Mouse (Mus musculus) hindbrain, embryonic 11.5 days (tissue): ENCODE results near the gene Bcl9. TPM values are rescaled to one million over a fixed set of nuclear protein-coding genes. Genes with fewer than 3 reads are reported as not detected.
A peak's percentile ranks its signal among the peaks of the same experiment; 100 is the strongest.

Source experiments
- ATAC-seq: fragments of 200-750 bp; cut with Nextera tagmentation; 2 replicates; pipeline ENCODE4 v1.8.0; 2017; ENCODE audit warnings: mild to moderate bottlenecking, moderate TSS enrichment, moderate library complexity; ENCODE audit not compliant: low FRiP score
- DNase-seq: peaks from one replicate; pipeline ENCODE4 v3.0.0-alpha.2; 2015; ENCODE audit warnings: low spot score
- H3K27ac ChIP-seq: fragments of 300-500 bp; sonication (generic); 2 replicates; pipeline ENCODE4 v1.5.1; 2014; ENCODE audit warnings: mild to moderate bottlenecking, low read depth, low read length
- H3K27me3 ChIP-seq: fragments of 300-500 bp; sonication (generic); 2 replicates; pipeline ENCODE4 v1.6.1; 2014; ENCODE audit warnings: mild to moderate bottlenecking, low read length, moderate library complexity, mixed read lengths; ENCODE audit not compliant: control insufficient read depth, insufficient read depth
- H3K36me3 ChIP-seq: fragments of 300-500 bp; sonication (generic); 2 replicates; pipeline ENCODE4 v1.6.1; 2014; ENCODE audit warnings: mild to moderate bottlenecking, low read length, moderate library complexity, mixed read lengths; ENCODE audit not compliant: control insufficient read depth, insufficient read depth
- H3K4me1 ChIP-seq: fragments of 300-500 bp; sonication (generic); replicated peaks from 2 replicates; pipeline ENCODE4 v1.6.1; 2014; ENCODE audit warnings: low read length, mixed read lengths; ENCODE audit not compliant: control insufficient read depth, insufficient read depth
- H3K4me2 ChIP-seq: fragments of 300-500 bp; sonication (generic); replicated peaks from 2 replicates; pipeline ENCODE4 v1.6.1; 2014; ENCODE audit warnings: mild to moderate bottlenecking, low read depth, low read length
- H3K4me3 ChIP-seq: fragments of 300-500 bp; sonication (generic); 2 replicates; pipeline ENCODE4 v1.5.1; 2014; ENCODE audit warnings: low read depth, low read length
- H3K9ac ChIP-seq: fragments of 300-500 bp; sonication (generic); 2 replicates; pipeline ENCODE4 v1.6.1; 2014; ENCODE audit warnings: low read depth, low read length
- H3K9me3 ChIP-seq: fragments of 300-500 bp; sonication (generic); 2 replicates; pipeline ENCODE4 v1.6.1; 2016; ENCODE audit warnings: low read length; ENCODE audit not compliant: control insufficient read depth
- WGBS: fragments of 180-500 bp; shearing (Covaris S2); extraction: QIAGEN DNeasy Blood & Tissue Kit; methylation state at CpG from one replicate; pipeline ENCODE4 v1.1.7; 2014; 5-methylcytosine and 5-hydroxymethylcytosine counted together
- polyA plus RNA-seq: library from polyadenylated mRNA; unstranded; fragments of >200 nt; fragmentation: Nextera tagmentation; extraction: Ambion mirVana; gene quantifications from 2 replicates; pipeline ENCODE4 v1.2.1, GENCODE M21; 2014

Bcl9 gene
- polyA plus RNA-seq, 1 experiment from 2014 or later: 72.3 TPM

DNA sequence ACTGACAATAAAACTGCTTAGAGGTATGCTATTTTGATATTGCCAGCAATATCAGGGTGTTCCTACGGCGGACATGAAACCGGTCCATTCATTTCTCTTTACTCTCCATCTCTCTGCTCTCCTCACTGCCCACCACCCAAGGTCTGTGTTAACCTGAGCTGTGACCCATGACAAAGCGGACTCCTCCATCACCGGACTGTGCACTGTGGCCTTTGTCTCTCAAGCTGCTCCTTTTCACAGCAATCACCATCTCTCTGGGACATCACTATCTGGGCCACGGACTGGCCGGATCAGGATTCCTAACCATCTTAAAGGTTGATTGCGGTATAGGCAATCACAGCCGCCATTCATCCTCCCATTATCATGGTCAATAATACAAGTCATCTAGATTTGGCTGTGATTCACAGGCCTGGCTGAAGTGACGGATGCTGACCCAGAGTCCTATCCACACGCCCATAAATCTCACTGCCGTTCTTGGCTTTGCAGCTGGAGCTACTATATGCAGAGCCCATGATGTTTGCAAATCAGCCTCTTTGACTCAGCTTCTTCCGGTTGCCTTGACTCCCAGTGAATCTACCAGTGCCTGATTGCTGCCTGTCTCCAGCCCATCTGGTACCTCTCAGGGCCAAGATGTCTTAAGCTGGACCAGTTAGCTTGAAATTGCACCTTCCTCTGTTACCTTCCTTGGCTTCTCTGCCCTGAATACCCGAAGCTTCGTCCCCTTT is 28.1 kb upstream of the Bcl9 start:
- H3K9me3 ChIP-seq: no peaks in the 10 kb centered on the region
- ATAC-seq (peak; percentile 54; the same call in 1 of the 2 replicates), DNase-seq (peak; percentile 31)
- no peaks in the 10 kb centered on the region for H3K4me1 ChIP-seq
- H3K4me2 ChIP-seq: no peak overlapping the region
- H3K27ac ChIP-seq: peak overlapping the region; percentile 47
- WGBS: 46% methylated on average over 15 of the region's 15 CpGs
- H3K27me3 ChIP-seq: no peaks in the 10 kb centered on the region
- H3K9ac ChIP-seq: no peak overlapping the region
- H3K4me3 ChIP-seq: no peak overlapping the region
- no peaks in the 10 kb centered on the region for H3K36me3 ChIP-seq

DNA sequence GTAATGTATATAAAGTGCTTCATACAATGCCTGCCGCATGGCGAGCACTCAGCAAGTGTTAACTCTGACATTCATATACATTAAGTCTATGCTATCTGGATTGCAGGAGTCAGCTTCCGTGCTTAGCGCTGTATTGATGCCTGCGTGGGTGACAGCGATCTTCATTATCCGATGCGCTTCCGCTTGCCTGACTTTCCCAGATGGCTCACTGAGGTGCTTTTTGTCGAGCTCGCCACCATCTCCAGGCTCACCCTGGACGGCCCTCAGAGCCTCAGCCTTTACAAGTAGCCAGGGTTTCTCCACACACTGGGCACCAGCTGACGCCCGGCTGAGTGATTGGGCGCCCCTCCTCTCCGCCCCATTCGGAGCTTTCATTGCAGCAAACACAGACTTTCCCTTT is 26.3 kb upstream of the Bcl9 start:
- no peaks in the 10 kb centered on the region for H3K36me3 ChIP-seq
- WGBS: 41% methylated on average over 17 of the region's 17 CpGs
- no peak overlapping the region for H3K4me3 ChIP-seq
- DNase-seq (peak; percentile 49), ATAC-seq (peak; percentile 73)
- H3K4me2 ChIP-seq: no peak overlapping the region
- H3K27ac ChIP-seq: no peak overlapping the region
- H3K9ac ChIP-seq: no peak overlapping the region
- H3K27me3 ChIP-seq: no peaks in the 10 kb centered on the region
- H3K9me3 ChIP-seq: no peaks in the 10 kb centered on the region
- no peaks in the 10 kb centered on the region for H3K4me1 ChIP-seq

DNA sequence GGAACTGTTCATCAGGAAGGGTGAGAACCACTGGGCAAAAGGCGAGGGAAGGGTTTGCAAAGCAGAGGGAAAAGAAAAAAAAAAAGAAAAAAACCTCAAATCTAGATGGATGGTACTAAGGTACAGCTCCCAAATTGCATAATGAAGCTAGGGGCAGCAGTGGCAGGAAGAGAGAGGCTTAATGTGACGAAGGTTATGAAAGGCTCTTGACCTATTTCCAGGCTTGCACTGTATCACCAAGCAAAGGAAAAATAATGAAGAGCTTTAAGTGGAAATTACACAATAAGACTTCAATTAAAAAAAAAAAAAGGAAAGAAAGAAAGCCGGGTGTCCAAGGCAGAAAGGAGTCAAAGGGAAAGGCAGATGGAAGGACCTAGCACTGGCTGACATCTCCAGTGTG is 19.6 kb upstream of the Bcl9 start:
- ATAC-seq (no peak), DNase-seq (no peak)
- Histone ChIP-seq H3K4me2 (no peak overlapping the region), H3K36me3 (no peaks in the 10 kb centered on the region), H3K9me3 (no peaks in the 10 kb centered on the region), H3K27me3 (no peaks in the 10 kb centered on the region), H3K4me3 (no peak overlapping the region), H3K9ac (no peak overlapping the region), H3K4me1 (no peaks in the 10 kb centered on the region), H3K27ac (no peak overlapping the region)
- WGBS: 88% methylated on average over 3 of the region's 3 CpGs

DNA sequence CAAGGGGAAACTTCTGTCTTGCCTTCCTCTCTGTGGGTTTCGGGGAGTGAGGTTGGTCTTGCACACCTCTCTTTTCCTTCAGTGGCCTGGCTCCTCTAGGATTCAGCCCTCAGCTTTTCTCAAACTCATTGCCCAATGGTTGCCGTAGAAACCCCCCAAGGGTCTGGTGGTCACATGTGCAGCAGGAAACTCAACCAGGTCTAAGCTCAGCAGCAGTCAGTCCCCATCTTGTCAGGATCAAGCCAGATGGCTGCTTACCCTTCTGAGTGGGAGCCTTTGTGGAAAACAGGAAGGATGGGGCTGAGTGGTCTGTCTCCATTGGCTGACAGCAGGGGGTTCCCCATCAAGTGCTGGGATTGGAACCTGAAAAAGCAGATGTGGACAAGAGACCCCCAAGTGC is 15.7 kb upstream of the Bcl9 start:
- Histone ChIP-seq H3K27ac (no peak overlapping the region), H3K4me1 (no peaks in the 10 kb centered on the region), H3K4me2 (no peak overlapping the region), H3K27me3 (no peaks in the 10 kb centered on the region), H3K36me3 (no peaks in the 10 kb centered on the region), H3K9ac (no peak overlapping the region), H3K9me3 (no peaks in the 10 kb centered on the region), H3K4me3 (no peak overlapping the region)
- 56% methylated on average over 2 of the region's 2 CpGs for WGBS
- no peak for DNase-seq
- 0 out of 2 replicates have a peak, but pooled peaks have one; percentile 49 for ATAC-seq

DNA sequence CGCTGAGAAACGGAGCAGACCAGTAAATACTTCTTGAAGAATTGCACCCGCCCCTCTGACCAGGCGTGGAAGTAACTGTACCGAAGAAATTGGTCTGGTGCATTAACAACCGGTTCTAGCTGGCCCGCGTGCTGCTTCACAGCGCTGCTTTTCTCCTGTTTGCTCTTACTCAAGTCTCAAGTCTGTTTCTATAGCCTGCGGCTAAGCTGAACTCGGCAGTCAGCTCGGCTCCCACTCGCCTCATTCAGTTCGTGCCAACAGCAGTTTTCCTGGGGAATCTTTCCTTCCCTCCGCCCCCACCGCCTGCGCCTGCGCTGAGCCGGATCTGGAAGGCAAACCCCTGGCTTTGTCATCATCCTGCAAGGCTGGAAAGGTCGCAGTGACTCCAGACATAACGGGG is 14.3 kb upstream of the Bcl9 start:
- Histone ChIP-seq H3K36me3 (no peaks in the 10 kb centered on the region), H3K27ac (no peak overlapping the region), H3K4me2 (peak overlapping the region; percentile 25; the same call in 1 of the 2 replicates), H3K4me3 (no peak overlapping the region), H3K27me3 (no peaks in the 10 kb centered on the region), H3K9me3 (no peaks in the 10 kb centered on the region), H3K9ac (0 out of 2 replicates have a peak overlapping the region, but pooled peaks have one; percentile 5), H3K4me1 (no peaks in the 10 kb centered on the region)
- 28% methylated on average over 21 of the region's 21 CpGs for WGBS
- DNase-seq (peak; percentile 66), ATAC-seq (peak; percentile 49)

DNA sequence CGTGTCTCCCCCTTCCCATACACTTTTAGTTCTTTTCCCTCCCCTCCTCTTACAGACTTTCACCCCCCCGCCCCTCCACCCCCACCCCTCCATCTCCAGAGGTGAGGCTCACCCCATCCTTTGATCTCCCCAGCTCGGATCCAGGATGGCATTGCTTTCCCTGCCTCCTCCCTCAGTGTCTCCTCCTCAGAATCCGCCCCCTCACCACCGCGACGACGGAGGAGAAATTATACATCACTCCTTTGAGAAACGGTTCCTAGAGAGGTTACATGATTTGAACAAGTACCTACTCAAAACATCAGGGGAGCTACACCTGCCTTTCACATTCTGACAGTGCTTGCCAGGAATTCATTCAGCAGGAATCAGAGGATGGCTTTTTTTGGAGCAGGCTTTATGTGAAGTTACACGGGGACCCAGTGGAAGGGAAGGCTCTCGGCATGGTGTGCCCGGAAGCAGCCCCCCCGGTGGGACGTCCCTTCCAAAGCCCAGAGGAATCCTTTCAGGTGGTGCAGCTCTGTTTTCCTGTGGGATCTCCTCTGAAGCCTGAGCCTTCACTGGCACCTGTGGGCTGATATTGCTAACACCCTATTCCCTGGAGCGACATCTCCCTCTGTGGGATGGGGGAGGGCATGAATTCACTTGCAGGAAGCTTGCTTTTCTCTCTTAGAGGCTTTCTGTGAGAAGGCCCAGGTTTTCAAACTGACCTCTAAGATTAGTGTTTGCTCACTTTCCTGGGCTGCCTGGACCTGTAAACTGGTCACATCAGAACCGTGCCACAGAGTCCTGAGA is 12.2 kb upstream of the Bcl9 start:
- 8% methylated on average over 15 of the region's 16 CpGs for WGBS
- Histone ChIP-seq H3K4me3 (no peak overlapping the region), H3K4me2 (0 out of 2 replicates have a peak overlapping the region, but pooled peaks have one; percentile 19), H3K27ac (no peak overlapping the region), H3K27me3 (no peaks in the 10 kb centered on the region), H3K4me1 (no peaks in the 10 kb centered on the region), H3K36me3 (no peaks in the 10 kb centered on the region), H3K9me3 (no peaks in the 10 kb centered on the region), H3K9ac (no peak overlapping the region)
- ATAC-seq: no peak
- DNase-seq: no peak

DNA sequence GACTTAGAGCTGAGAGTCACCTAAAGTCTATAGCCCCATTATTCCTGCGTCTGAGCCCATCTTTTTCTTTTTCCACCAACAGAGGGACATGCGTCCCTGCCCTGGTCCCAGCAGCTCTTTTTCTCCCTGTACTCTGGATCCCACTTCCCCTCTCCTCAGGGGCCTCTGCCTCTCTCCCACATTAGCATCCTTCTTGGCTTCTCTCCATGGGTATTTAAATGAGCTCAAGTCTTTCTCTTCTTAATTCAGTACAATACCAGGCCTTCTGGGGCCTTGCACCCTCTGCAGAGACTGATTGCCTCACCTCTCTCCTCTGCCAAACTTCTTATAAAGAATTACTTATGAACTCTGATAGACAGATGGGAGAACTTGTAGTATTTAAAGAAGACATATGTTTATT is 10.7 kb upstream of the Bcl9 start:
- WGBS: 67% methylated on average over 2 of the region's 2 CpGs
- ATAC-seq: no peak
- H3K27me3 ChIP-seq: no peaks in the 10 kb centered on the region
- no peak overlapping the region for H3K27ac ChIP-seq
- no peaks in the 10 kb centered on the region for H3K9me3 ChIP-seq
- H3K4me3 ChIP-seq: no peak overlapping the region
- no peaks in the 10 kb centered on the region for H3K4me1 ChIP-seq
- no peaks in the 10 kb centered on the region for H3K36me3 ChIP-seq
- H3K4me2 ChIP-seq: no peak overlapping the region
- no peak overlapping the region for H3K9ac ChIP-seq
- no peak for DNase-seq

DNA sequence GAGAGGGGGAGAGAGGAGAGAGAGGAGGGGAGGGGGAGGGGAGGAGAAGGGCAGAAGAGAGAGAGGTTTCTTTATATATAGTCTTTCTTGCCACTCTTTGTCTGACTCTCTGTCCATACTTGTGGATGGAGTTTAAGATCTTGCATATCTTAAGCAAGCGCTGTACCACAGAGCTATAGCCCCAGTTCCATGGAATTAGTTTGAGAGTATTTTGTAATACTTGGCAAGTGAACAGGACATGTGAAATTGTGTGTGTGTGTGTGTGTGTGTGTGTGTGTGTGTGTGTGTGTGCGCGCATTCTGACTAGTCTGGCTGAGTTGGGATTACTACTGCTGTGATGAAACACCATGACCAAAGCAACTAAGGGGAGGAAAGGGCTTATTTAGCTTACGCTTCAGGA is 8.2 kb upstream of the Bcl9 start:
- Histone ChIP-seq H3K9me3 (no peaks in the 10 kb centered on the region), H3K4me3 (no peak overlapping the region), H3K4me2 (no peak overlapping the region), H3K27me3 (no peaks in the 10 kb centered on the region), H3K9ac (no peak overlapping the region), H3K36me3 (no peaks in the 10 kb centered on the region), H3K4me1 (no peaks in the 10 kb centered on the region), H3K27ac (no peak overlapping the region)
- no peak for DNase-seq
- no peak for ATAC-seq
- 68% methylated on average over 4 of the region's 4 CpGs for WGBS

DNA sequence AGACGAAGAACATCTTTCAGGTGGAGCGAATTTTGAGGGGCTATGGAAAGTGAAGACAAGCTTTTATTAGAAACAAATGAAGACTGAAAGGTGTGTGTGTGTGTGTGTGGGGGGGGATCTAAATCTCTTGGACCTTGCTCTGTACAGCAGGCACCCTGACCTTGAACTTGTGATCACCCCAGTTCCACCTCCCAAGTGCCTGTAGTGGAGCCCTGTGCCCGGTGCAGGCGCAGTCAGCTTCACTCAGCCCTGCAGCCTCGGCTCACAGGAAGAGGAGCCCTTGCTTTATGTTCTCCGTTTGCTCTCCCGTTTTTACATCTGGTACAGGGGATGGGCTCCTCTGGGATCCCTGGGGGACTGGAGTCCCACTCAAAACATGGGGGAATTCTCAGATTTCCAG is 3.9 kb upstream of the Bcl9 start:
- DNase-seq (no peak), ATAC-seq (no peak)
- H3K4me3 ChIP-seq: no peak overlapping the region
- no peaks in the 10 kb centered on the region for H3K4me1 ChIP-seq
- H3K27me3 ChIP-seq: no peaks in the 10 kb centered on the region
- WGBS: 62% methylated on average over 7 of the region's 7 CpGs
- no peak overlapping the region for H3K4me2 ChIP-seq
- H3K36me3 ChIP-seq: no peaks in the 10 kb centered on the region
- no peaks in the 10 kb centered on the region for H3K9me3 ChIP-seq
- H3K27ac ChIP-seq: no peak overlapping the region
- no peak overlapping the region for H3K9ac ChIP-seq
